Mouse (Mus musculus) retina, adult 2 months (tissue): ENCODE data around the gene Crygb.
"Not testable (repeated sequence)": the region's sequence is repeated elsewhere in the genome, so short reads cannot be mapped to it uniquely, and the experiment has no call there.

ENCODE experiments used
- DNase-seq: peaks from one replicate; pipeline ENCODE4 v3.0.0-alpha.2; 2012; ENCODE audit warnings: low read depth, low spot score

Crygb gene

GRCm38 (mm10) chr1:65073589-65073988, 8.5 kb downstream of the Crygb start, which contains the start of gene Crygc:
TSS of gene Crygc (minus strand) at chr1:65073689.
- DNase-seq = no peak

GRCm38 (mm10) chr1:65067842-65068241, 14.2 kb downstream of the Crygb start:
- no peak for DNase-seq

DNA sequence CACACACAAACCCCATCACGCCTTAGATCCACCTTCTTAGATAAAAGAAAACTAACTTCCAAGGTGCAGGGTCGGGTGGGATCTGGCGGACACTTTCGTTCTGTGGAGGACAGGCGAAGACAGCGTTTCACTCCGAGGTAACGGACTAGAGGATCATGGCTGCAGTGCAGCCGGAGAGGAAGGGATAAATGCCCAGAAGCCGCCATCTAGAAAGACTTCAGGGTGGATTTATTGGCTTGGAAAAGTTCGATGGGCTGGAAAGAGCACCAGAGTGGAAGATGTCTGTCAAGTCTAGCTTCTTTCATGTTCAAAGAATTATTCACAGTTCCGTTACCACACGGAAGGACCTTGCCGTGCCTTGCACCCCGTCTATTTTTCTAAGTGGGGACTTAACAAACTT, 17.9 kb downstream of the Crygb start:
- DNase-seq = no peak

DNA sequence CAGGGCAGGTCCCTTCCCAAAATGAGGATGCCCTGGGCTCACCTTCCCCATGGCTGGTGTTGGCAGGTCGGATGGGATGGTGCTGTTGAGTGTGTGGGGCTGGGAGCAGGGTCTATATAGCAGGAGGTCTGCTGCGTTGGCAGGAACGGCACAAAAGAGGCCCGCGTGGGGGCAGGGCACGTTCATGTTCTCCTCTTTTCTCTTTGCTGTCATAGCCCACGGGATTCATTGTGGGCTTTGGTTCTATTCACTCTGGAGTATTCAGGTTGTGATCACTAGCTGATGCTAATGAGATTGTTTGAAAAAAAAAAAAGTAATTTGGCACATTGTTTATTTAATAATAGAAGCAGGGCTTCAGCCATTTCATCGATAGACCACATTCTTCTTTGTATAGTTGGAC, 18.7 kb downstream of the Crygb start, which contains the start of gene Crygd:
Gene Crygd, minus strand, starts transcription at position 101 of the 400 bp plus-strand sequence.
- no peak for DNase-seq

DNA sequence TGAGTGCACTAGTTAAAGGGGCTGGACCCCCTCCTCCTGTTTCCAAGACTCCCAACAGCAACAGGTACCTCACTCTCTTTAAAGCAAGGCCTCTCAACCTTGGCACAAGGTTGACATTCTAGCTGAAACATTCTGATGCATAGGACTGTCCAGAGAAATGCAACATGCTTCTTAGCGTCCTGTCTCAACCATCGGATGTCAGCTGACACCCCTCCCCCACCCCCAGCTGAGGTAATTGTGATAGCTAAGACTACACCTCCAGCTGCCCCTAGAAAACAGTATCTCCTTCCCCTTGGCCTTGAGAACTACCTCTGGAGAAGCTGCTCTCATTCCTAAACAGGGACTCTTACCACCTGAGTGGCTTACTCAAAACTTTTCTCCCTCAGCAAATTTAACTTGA, 29.9 kb downstream of the Crygb start:
- no peak for DNase-seq

DNA sequence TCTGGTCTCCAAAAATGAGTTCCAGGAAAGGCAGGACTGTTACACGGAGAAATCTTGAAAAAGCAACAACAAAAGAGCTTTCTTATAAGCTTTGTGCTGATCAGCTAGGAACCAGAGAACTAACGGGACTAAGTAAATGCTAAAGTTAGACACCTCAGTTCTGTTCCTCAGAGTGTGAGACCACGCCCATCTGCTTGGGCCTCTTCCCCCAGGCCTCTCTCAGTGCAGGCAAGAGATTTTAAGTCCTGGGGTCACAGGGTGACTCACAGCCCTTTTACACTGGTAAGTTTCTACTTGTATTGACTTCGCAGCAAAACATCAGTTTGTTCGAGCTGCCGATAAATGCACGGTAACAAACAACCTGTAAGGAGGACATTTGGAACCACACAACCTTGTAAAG, 30.4 kb downstream of the Crygb start:
- no peak for DNase-seq

- not testable (repeated sequence) for DNase-seq
Observed at GRCm38 (mm10) chr1:65050952-65051351, 31.1 kb downstream of the Crygb start, which contains the start of gene Cryge. TSS of gene Cryge (minus strand) at chr1:65051149.

- DNase-seq = no peak
Observed at GRCm38 (mm10) chr1:65048781-65049180, 33.3 kb downstream of the Crygb start.

GRCm38 (mm10) chr1:65046401-65047109, 35.5 kb downstream of the Crygb start:
- no peak for DNase-seq

GRCm38 (mm10) chr1:65043433-65043832, 38.7 kb downstream of the Crygb start:
- no peak for DNase-seq

DNA sequence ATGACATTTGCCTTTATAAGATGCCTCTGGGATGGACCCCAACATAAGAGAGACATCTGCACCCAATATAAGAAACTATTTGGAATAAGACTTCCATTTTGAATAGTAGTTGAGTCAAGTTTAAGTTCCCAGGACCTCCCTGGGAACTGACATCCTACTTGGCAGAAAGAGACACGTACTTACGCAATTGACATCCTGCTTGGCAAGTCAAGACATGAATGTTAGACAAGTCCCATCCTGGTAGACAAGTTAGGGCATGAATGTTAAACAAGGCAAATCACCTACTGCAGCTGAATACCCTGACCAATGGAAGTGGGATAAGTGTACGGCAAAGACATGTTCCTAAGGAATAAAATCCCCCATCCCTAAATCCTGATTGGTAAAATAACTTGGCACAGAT, 40.3 kb downstream of the Crygb start:
- DNase-seq = no peak

DNA sequence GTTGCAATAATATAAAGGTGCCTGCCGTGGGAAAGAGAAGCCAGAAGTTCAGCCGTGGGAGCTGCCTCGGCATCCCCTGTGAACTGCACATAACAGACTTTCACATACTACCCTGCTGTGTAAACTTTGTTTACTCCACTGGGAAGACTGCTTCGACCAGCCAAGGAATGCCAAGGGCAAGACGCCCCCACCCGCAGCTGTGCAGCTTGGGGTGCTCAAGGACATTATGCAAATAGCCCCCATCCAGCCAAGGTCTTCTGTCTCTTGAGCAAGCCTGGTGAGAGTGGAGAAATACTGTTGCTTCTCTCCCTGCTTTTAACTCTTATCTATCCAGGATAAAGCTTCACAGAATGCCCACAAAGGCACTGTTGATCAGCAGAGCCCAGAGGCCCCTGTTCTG, 41.3 kb downstream of the Crygb start:
- no peak for DNase-seq

DNA sequence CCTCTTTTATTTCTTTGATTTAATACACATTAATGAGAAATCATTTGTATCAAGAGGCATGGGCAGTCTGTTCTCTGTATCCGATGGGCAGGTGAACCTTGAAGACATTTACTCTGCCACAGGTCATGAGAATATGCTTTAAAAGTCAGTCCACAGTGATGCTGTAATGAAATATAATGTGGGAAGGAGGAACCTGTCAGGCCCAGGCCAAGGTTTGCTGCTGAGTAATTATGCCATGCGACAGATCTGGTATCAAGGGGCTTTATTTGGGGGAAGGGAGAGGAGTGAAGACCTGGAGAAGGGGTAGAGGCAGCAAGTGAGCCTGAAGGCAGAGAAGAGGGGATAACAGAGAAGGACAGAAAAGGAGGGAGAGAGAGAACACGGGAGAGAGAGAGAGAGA, 42.4 kb downstream of the Crygb start:
- DNase-seq = no peak

- no peak for DNase-seq
Observed at GRCm38 (mm10) chr1:65037542-65037941, 44.5 kb downstream of the Crygb start.

DNA sequence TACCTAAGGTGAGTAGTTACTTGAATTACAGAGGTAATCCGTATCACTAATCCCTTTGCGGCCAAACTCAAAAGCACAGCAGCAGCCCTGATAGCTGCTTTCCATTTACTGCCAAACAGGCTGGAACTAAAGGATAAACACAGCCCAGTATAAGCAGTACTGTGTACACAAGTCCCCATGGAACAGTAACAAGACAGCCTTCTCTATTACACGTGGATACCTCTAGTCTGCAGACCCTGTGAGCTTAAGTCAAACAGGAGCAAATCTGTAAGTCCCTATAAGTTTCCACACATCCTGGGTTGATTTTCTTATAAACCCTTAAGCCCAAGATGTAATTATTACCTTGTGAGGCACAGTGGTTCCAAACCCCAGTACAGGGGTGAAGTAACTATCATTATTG, 46.6 kb downstream of the Crygb start:
- peak; percentile 16 for DNase-seq

- DNase-seq = no peak
Observed at GRCm38 (mm10) chr1:65032641-65033040, 49.4 kb downstream of the Crygb start, which contains the start of gene Akr1cl. TSS of gene Akr1cl (minus strand) at chr1:65032759.
